Mouse (Mus musculus): Measurements from ENCODE around the gene Adamts13. TPM values are rescaled to one million over a fixed set of nuclear protein-coding genes. Genes with fewer than 3 reads are reported as not detected.

Adamts13 gene
- total RNA-seq, 2 experiments from 2014 or later: 0.77 to 1.8 TPM

Other genes starting within 250 kb of the Adamts13 start
- gene Abo, start 108.4 kb upstream of the Adamts13 start, total RNA-seq (2021): not detected
- gene Surf6, start 70.5 kb upstream of the Adamts13 start, total RNA-seq (2021): 10 to 100 TPM; 26.7 to 27.0 TPM
- gene Med22, start 62.7 kb upstream of the Adamts13 start, total RNA-seq (2021): 10 to 100 TPM; 45.7 to 46.8 TPM
- gene Rpl7a, start 62.7 kb upstream of the Adamts13 start, total RNA-seq (2021): 100 to 1,000 TPM; 223 to 256 TPM
- gene Surf2, start 57.0 kb upstream of the Adamts13 start, total RNA-seq (2021): 10 to 100 TPM; 33.2 to 34.0 TPM
- 100 to 1,000 TPM in 1 of 2 experiments, 10 to 100 TPM in 1; 95.5 to 106 TPM for gene Surf1, start 56.9 kb upstream of the Adamts13 start, total RNA-seq (2021)
- 10 to 100 TPM; 49.5 to 53.0 TPM for gene Surf4, start 39.5 kb upstream of the Adamts13 start, total RNA-seq (2021)
- gene Stkld1, start 39.4 kb upstream of the Adamts13 start, total RNA-seq (2021): under 1 TPM; 0.15 to 0.41 TPM
- 10 to 100 TPM; 48.2 to 68.2 TPM for gene Rexo4, start 9.0 kb upstream of the Adamts13 start, total RNA-seq (2021)
- gene Cacfd1, start 36.5 kb downstream of the Adamts13 start, total RNA-seq (2021): 10 to 100 TPM; 41.5 to 50.0 TPM
- 10 to 100 TPM; 32.2 to 32.4 TPM for gene Slc2a6, start 54.6 kb downstream of the Adamts13 start, total RNA-seq (2021)
- under 1 TPM in 1 of 2 experiments, not detected in 1; 0.44 TPM for gene Mymk, start 98.8 kb downstream of the Adamts13 start, total RNA-seq (2021)
- 10 to 100 TPM; 22.0 to 22.2 TPM for gene Adamtsl2, start 106.0 kb downstream of the Adamts13 start, total RNA-seq (2021)
- 100 to 1,000 TPM; 112 to 122 TPM for gene Fam163b, start 169.1 kb downstream of the Adamts13 start, total RNA-seq (2021)
- under 1 TPM; 0.41 to 0.44 TPM for gene Dbh, start 191.8 kb downstream of the Adamts13 start, total RNA-seq (2021)

Measured in left cerebral cortex, postnatal 36 days (tissue).